Mouse (Mus musculus): ENCODE data around the gene Slc17a9. TPM values are rescaled to one million over a fixed set of nuclear protein-coding genes. Genes with fewer than 3 reads are reported as not detected.

Slc17a9 gene
- total and polyA plus RNA-seq, 2 experiments from 2014 or later: 0.29 to 0.68 TPM

- DNase-seq (ENCODE audit: low spot score): no peak
- Histone ChIP-seq H3K36me3 (ENCODE audit: insufficient read depth, low read length) (no peaks in the 10 kb centered on the region), H3K4me1 (ENCODE audit: insufficient read depth, low read length) (no peaks in the 10 kb centered on the region), H3K27ac (no peak overlapping the region), H3K27me3 (ENCODE audit: insufficient read depth, low read length) (no peaks in the 10 kb centered on the region), H3K9me3 (ENCODE audit: low read length) (no peaks in the 10 kb centered on the region), H3K9ac (replicated peaks; ENCODE audit: low read length) (no peak overlapping the region), H3K4me2 (ENCODE audit: low read depth, low read length) (no peak overlapping the region), H3K4me3 (ENCODE audit: low read length) (no peak overlapping the region)
- no peak for TF ChIP-seq CTCF (IDR thresholded peaks at IDR 0.05; ENCODE audit: low read depth)
- no peak for ATAC-seq
- 71% methylated on average over 2 of the region's 2 CpGs for WGBS
Observed at GRCm38 (mm10) chr2:180737984-180738383, 12.9 kb downstream of the Slc17a9 start.

- Histone ChIP-seq H3K4me3 (ENCODE audit: low read length) (no peak overlapping the region), H3K4me1 (ENCODE audit: insufficient read depth, low read length) (no peaks in the 10 kb centered on the region), H3K27me3 (ENCODE audit: insufficient read depth, low read length) (no peaks in the 10 kb centered on the region), H3K36me3 (ENCODE audit: insufficient read depth, low read length) (no peaks in the 10 kb centered on the region), H3K27ac (no peak overlapping the region), H3K9me3 (ENCODE audit: low read length) (no peaks in the 10 kb centered on the region), H3K9ac (replicated peaks; ENCODE audit: low read length) (no peak overlapping the region), H3K4me2 (ENCODE audit: low read depth, low read length) (no peak overlapping the region)
- ATAC-seq (no peak), DNase-seq (ENCODE audit: low spot score) (no peak)
- WGBS: 25% methylated on average over 3 of the region's 3 CpGs
- no peak for TF ChIP-seq CTCF (IDR thresholded peaks at IDR 0.05; ENCODE audit: low read depth)
Observed at GRCm38 (mm10) chr2:180740349-180740748, 15.3 kb downstream of the Slc17a9 start.

- H3K4me1 ChIP-seq (ENCODE audit: insufficient read depth, low read length): no peaks in the 10 kb centered on the region
- H3K4me3 ChIP-seq (ENCODE audit: low read length): no peak overlapping the region
- no peak overlapping the region for H3K27ac ChIP-seq
- no peak for ATAC-seq
- H3K27me3 ChIP-seq (ENCODE audit: insufficient read depth, low read length): no peaks in the 10 kb centered on the region
- WGBS: 77% methylated on average over 7 of the region's 7 CpGs
- H3K4me2 ChIP-seq (ENCODE audit: low read depth, low read length): no peak overlapping the region
- no peaks in the 10 kb centered on the region for H3K36me3 ChIP-seq (ENCODE audit: insufficient read depth, low read length)
- TF ChIP-seq CTCF (IDR thresholded peaks at IDR 0.05; ENCODE audit: low read depth): no peak
- DNase-seq (ENCODE audit: low spot score): no peak
- H3K9ac ChIP-seq (replicated peaks; ENCODE audit: low read length): no peak overlapping the region
- H3K9me3 ChIP-seq (ENCODE audit: low read length): no peaks in the 10 kb centered on the region
Observed at GRCm38 (mm10) chr2:180741421-180741820, 16.4 kb downstream of the Slc17a9 start.

GRCm38 (mm10) chr2:180742820-180743219 is 17.8 kb downstream of the Slc17a9 start:
- H3K4me1 ChIP-seq (ENCODE audit: insufficient read depth, low read length): no peaks in the 10 kb centered on the region
- H3K9me3 ChIP-seq (ENCODE audit: low read length): no peaks in the 10 kb centered on the region
- DNase-seq (ENCODE audit: low spot score) (no peak), ATAC-seq (no peak)
- H3K4me3 ChIP-seq (ENCODE audit: low read length): no peak overlapping the region
- no peak overlapping the region for H3K9ac ChIP-seq (replicated peaks; ENCODE audit: low read length)
- H3K36me3 ChIP-seq (ENCODE audit: insufficient read depth, low read length): no peaks in the 10 kb centered on the region
- no peaks in the 10 kb centered on the region for H3K27me3 ChIP-seq (ENCODE audit: insufficient read depth, low read length)
- H3K27ac ChIP-seq: no peak overlapping the region
- no peak for TF ChIP-seq CTCF (IDR thresholded peaks at IDR 0.05; ENCODE audit: low read depth)
- H3K4me2 ChIP-seq (ENCODE audit: low read depth, low read length): no peak overlapping the region
- 85% methylated on average over 6 of the region's 6 CpGs for WGBS

GRCm38 (mm10) chr2:180743321-180743720 is 18.3 kb downstream of the Slc17a9 start:
- H3K4me2 ChIP-seq (ENCODE audit: low read depth, low read length): no peak overlapping the region
- no peak overlapping the region for H3K9ac ChIP-seq (replicated peaks; ENCODE audit: low read length)
- no peaks in the 10 kb centered on the region for H3K27me3 ChIP-seq (ENCODE audit: insufficient read depth, low read length)
- DNase-seq (ENCODE audit: low spot score) (no peak), ATAC-seq (no peak)
- H3K4me1 ChIP-seq (ENCODE audit: insufficient read depth, low read length): no peaks in the 10 kb centered on the region
- TF ChIP-seq CTCF (IDR thresholded peaks at IDR 0.05; ENCODE audit: low read depth): no peak
- H3K9me3 ChIP-seq (ENCODE audit: low read length): no peaks in the 10 kb centered on the region
- 89% methylated on average over 2 of the region's 2 CpGs for WGBS
- no peak overlapping the region for H3K27ac ChIP-seq
- H3K4me3 ChIP-seq (ENCODE audit: low read length): no peak overlapping the region
- no peaks in the 10 kb centered on the region for H3K36me3 ChIP-seq (ENCODE audit: insufficient read depth, low read length)

- DNase-seq (ENCODE audit: low spot score) (peak; percentile 91), ATAC-seq (peak; percentile 88)
- Histone ChIP-seq H3K4me1 (ENCODE audit: insufficient read depth, low read length) (no peaks in the 10 kb centered on the region), H3K27me3 (ENCODE audit: insufficient read depth, low read length) (no peaks in the 10 kb centered on the region), H3K9me3 (ENCODE audit: low read length) (no peaks in the 10 kb centered on the region), H3K36me3 (ENCODE audit: insufficient read depth, low read length) (no peaks in the 10 kb centered on the region), H3K4me3 (ENCODE audit: low read length) (no peak overlapping the region), H3K27ac (no peak overlapping the region), H3K4me2 (ENCODE audit: low read depth, low read length) (no peak overlapping the region), H3K9ac (replicated peaks; ENCODE audit: low read length) (no peak overlapping the region)
- peak; percentile 100 for TF ChIP-seq CTCF (IDR thresholded peaks at IDR 0.05; ENCODE audit: low read depth)
- 33% methylated on average over 17 of the region's 17 CpGs for WGBS
Observed at GRCm38 (mm10) chr2:180745248-180745927, 20.3 kb downstream of the Slc17a9 start.

- Histone ChIP-seq H3K27me3 (ENCODE audit: insufficient read depth, low read length) (no peaks in the 10 kb centered on the region), H3K9ac (replicated peaks; ENCODE audit: low read length) (no peak overlapping the region), H3K27ac (no peak overlapping the region), H3K36me3 (ENCODE audit: insufficient read depth, low read length) (no peaks in the 10 kb centered on the region), H3K4me1 (ENCODE audit: insufficient read depth, low read length) (no peaks in the 10 kb centered on the region), H3K4me2 (ENCODE audit: low read depth, low read length) (no peak overlapping the region), H3K9me3 (ENCODE audit: low read length) (no peaks in the 10 kb centered on the region), H3K4me3 (ENCODE audit: low read length) (no peak overlapping the region)
- no peak for TF ChIP-seq CTCF (IDR thresholded peaks at IDR 0.05; ENCODE audit: low read depth)
- 20% methylated on average over 5 of the region's 5 CpGs for WGBS
- DNase-seq (ENCODE audit: low spot score) (peak; percentile 22), ATAC-seq (no peak)
Observed at GRCm38 (mm10) chr2:180746569-180747192, 21.6 kb downstream of the Slc17a9 start.
